Mouse (Mus musculus): ENCODE measurements around the gene Zfpm1.

- TF ChIP-seq CTCF (IDR thresholded peaks at IDR 0.05; ENCODE audit: control insufficient read depth, insufficient read depth, insufficient read length) (no peak), MYOG (IDR thresholded peaks at IDR 0.05; ENCODE audit: control insufficient read depth, extremely low read depth, insufficient read length) (no peak), MYOD1 (IDR thresholded peaks at IDR 0.05; ENCODE audit: control insufficient read depth, insufficient read length, low read depth) (no peak), MAX (IDR thresholded peaks at IDR 0.05) (no peak), FOSL1 (IDR thresholded peaks at IDR 0.05; ENCODE audit: insufficient read depth, low read length, poor library complexity, severe bottlenecking) (no peak), USF1 (IDR thresholded peaks at IDR 0.05; ENCODE audit: low read depth) (no peak)
Measured at GRCm38 (mm10) chr8:122349357-122350297, 67.7 kb downstream of the Zfpm1 start.

Data from C2C12 (cell line).